Mouse (Mus musculus) E14TG2a.4 (cell line): Measurements from ENCODE around the gene Tmem63a.

Experiments used
- CTCF ChIP-seq: conservative IDR thresholded peaks from 2 replicates; pipeline ENCODE4 v1.5.1; 2014; ENCODE audit warnings: low read length
- NANOG ChIP-seq: IDR thresholded peaks from 2 replicates; pipeline ENCODE4 v1.6.1; 2014; ENCODE audit warnings: borderline replicate concordance, low read length, mixed read lengths

DNA sequence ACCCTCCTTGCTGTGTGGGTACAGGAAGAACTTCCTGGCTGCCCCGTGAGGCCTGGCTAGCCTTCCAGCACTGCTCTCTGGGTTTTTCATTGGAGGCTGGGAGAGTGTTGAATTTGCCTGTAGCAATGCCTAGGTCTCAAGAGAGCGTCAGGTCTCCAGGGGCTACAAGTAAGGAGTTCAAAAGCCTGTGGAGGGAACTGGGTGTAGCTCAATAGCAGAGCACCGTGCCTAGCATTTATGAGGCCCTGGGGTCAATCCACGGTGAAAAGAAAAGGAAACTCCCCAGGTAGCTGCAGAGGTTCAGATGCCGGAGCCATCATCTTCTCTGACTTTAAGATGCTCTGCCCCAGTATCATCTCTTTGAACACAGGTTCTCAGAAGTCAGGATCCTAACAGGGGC, 69.5 kb downstream of the Tmem63a start:
- no peak for TF ChIP-seq CTCF
- TF ChIP-seq NANOG: no peak
